Mouse (Mus musculus) small intestine, adult 2 months (tissue): Measurements from ENCODE around the gene Sdhc. TPM values are rescaled to one million over a fixed set of nuclear protein-coding genes. Genes with fewer than 3 reads are reported as not detected.

Experiments
- H3K27ac ChIP-seq: fragments of 200-500 bp; 2 replicates; pipeline ENCODE4 v1.5.1; 2012; ENCODE audit warnings: low read depth, low read length, control low read depth, inconsistent platforms; ENCODE audit not compliant: insufficient read depth
- H3K27me3 ChIP-seq: fragments of 200-500 bp; 2 replicates; pipeline ENCODE4 v1.6.1; 2012; ENCODE audit warnings: mild to moderate bottlenecking, moderate library complexity, low read length, inconsistent platforms; ENCODE audit not compliant: control insufficient read depth, insufficient read depth
- H3K36me3 ChIP-seq: fragments of 200-500 bp; 2 replicates; pipeline ENCODE4 v1.6.1; 2012; ENCODE audit warnings: mild to moderate bottlenecking, low read length, control low read depth, inconsistent platforms; ENCODE audit not compliant: control insufficient read depth, insufficient read depth
- H3K4me1 ChIP-seq: fragments of 200-500 bp; 2 replicates; pipeline ENCODE4 v1.6.1; 2012; ENCODE audit warnings: low read length, inconsistent platforms, mixed read lengths; ENCODE audit not compliant: control insufficient read depth, insufficient read depth, insufficient read length
- H3K4me3 ChIP-seq: fragments of 200-500 bp; 2 replicates; pipeline ENCODE4 v1.5.1; 2012; ENCODE audit warnings: low read depth, mild to moderate bottlenecking, control low read depth, inconsistent platforms, low read length, moderate library complexity
- CTCF ChIP-seq: fragments of 200-500 bp; IDR thresholded peaks from 2 replicates; pipeline ENCODE4 v1.5.1; 2012; ENCODE audit warnings: low read depth, mild to moderate bottlenecking, control low read depth, inconsistent platforms, low read length, moderate library complexity, mixed read lengths; ENCODE audit not compliant: insufficient replicate concordance, insufficient read length; ENCODE audit errors: extremely low read depth
- POLR2A ChIP-seq: fragments of 200-500 bp; IDR thresholded peaks from 2 replicates; pipeline ENCODE4 v1.6.1; 2012; ENCODE audit warnings: low read depth, mild to moderate bottlenecking, control low read depth, inconsistent platforms, low read length, moderate library complexity
- WGBS: fragments of 180-500 bp; shearing (Covaris S2); methylation state at CpG from one replicate; pipeline ENCODE4 v1.1.7; 2018; 5-methylcytosine and 5-hydroxymethylcytosine counted together
- polyA plus RNA-seq: library from polyadenylated mRNA; depleted of rRNA; stranded (reverse); fragments of >200 nt; gene quantifications from 2 replicates; pipeline ENCODE4 v1.2.3, GENCODE M21; 2012

Sdhc gene
- polyA plus RNA-seq, 1 experiment = 226 TPM

- 2% methylated on average over 24 of the region's 24 CpGs for WGBS
- no peaks in the 10 kb centered on the region for H3K27me3 ChIP-seq
- H3K4me1 ChIP-seq = peaks cover 5% of the 10 kb centered on the region; the same call in 1 of the 2 replicates
These were observed 36.5 kb downstream of the Sdhc start, which contains the start of gene Cfap126 for GRCm38 (mm10) chr1:171113873-171114299. TSS of gene Cfap126 (plus strand) at chr1:171113918.

DNA sequence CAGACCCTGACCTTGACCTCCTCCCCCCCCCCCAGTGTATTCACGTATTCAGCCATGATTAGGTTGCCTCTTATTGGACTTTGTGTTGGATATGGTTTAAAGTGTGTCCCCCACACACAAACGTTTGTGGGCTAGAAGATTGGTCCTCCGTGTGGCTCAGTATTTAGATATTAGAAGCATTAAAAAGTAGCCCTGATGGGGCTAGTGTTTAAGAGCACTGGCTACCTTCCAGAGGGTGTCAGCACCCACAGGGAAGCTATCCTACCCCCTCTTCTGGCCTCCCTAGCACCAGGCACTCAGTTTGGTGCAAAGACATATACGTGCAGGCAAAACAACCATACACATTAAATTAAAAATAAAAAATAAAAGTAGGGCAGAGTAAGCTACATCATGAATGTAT is 37.4 kb downstream of the Sdhc start:
- no peak overlapping the region for H3K4me3 ChIP-seq
- no peak for TF ChIP-seq POLR2A
- no peak for TF ChIP-seq CTCF
- peaks cover 5% of the 10 kb centered on the region; the same call in 1 of the 2 replicates for H3K4me1 ChIP-seq
- H3K27ac ChIP-seq = no peak overlapping the region
- H3K36me3 ChIP-seq = no peaks in the 10 kb centered on the region
- H3K27me3 ChIP-seq = no peaks in the 10 kb centered on the region
- 80% methylated on average over 4 of the region's 4 CpGs for WGBS

More at GRCm38 (mm10) chr1:171113873-171114299, 36.5 kb downstream of the Sdhc start, which contains the start of gene Cfap126:
- H3K4me3 ChIP-seq = peak within 1 kb of the TSS; percentile 75
- no peak for TF ChIP-seq CTCF
- TF ChIP-seq POLR2A = peak; percentile 61
- H3K36me3 ChIP-seq = no peaks in the 10 kb centered on the region
- H3K27ac ChIP-seq = peak within 1 kb of the TSS; percentile 85

- 2% methylated on average over 15 of the region's 15 CpGs for WGBS
- TF ChIP-seq CTCF = no peak
- TF ChIP-seq POLR2A = no peak
- Histone ChIP-seq H3K36me3 (no peaks in the 10 kb centered on the region), H3K27me3 (no peaks in the 10 kb centered on the region), H3K27ac (peak overlapping the region; percentile 72), H3K4me3 (peak overlapping the region; percentile 76), H3K4me1 (peaks cover 5% of the 10 kb centered on the region; the same call in 1 of the 2 replicates)
These were observed 38.4 kb downstream of the Sdhc start for GRCm38 (mm10) chr1:171111781-171112575.

DNA sequence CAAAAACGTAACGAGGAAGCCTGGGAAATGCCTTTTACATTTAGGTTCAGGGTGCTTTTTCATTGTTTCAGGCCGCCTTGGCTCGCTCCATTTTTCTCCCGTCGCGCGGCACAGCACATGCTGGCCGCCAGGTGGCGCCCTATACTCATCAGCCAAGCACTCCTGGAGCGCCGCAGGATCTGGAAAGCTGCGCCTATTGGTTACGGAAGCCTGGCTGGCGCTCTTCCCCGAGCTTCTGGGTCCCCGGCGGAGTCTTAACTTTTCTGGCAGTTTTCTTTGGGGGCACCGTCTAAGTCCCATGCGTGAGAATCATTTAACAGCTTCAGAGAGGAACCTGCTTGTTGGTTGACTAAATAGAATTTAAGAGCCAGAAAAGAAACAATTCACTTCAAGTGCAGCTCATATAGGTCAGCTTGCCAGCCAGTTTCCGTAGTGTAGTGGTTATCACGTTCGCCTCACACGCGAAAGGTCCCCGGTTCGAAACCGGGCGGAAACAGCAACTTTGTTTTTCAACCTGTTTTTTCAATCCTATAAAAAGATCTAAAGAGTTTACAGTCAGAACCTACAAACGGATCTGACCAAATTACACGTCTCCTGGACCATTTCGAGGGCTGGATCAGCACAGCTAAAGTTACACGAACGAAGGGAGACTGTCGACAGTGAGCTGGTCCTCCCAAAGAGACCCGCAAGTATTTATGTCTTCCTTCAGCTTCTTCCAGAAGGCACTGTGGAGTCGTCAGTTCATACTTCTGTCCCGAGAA is 39.2 kb downstream of the Sdhc start:
- TF ChIP-seq CTCF (peak; percentile 98), POLR2A (no peak)
- H3K27me3 ChIP-seq = no peaks in the 10 kb centered on the region

GRCm38 (mm10) chr1:171110659-171111019 is 39.8 kb downstream of the Sdhc start:
- 34% methylated on average over 15 of the region's 15 CpGs for WGBS
- H3K27me3 ChIP-seq = no peaks in the 10 kb centered on the region
- H3K36me3 ChIP-seq = no peaks in the 10 kb centered on the region
- peaks cover 5% of the 10 kb centered on the region; the same call in 1 of the 2 replicates for H3K4me1 ChIP-seq
- H3K27ac ChIP-seq = no peak overlapping the region
- peak overlapping the region; percentile 76; the same call in 1 of the 2 replicates for H3K4me3 ChIP-seq
- no peak for TF ChIP-seq POLR2A
- TF ChIP-seq CTCF = no peak

More for the DNA sequence above, 39.2 kb downstream of the Sdhc start:
- peaks cover 5% of the 10 kb centered on the region; the same call in 1 of the 2 replicates for H3K4me1 ChIP-seq
- WGBS = under 1% methylated on average over 38 of the region's 38 CpGs
- no peaks in the 10 kb centered on the region for H3K36me3 ChIP-seq
- peak overlapping the region; percentile 76 for H3K4me3 ChIP-seq
- peak overlapping the region; percentile 72 for H3K27ac ChIP-seq

DNA sequence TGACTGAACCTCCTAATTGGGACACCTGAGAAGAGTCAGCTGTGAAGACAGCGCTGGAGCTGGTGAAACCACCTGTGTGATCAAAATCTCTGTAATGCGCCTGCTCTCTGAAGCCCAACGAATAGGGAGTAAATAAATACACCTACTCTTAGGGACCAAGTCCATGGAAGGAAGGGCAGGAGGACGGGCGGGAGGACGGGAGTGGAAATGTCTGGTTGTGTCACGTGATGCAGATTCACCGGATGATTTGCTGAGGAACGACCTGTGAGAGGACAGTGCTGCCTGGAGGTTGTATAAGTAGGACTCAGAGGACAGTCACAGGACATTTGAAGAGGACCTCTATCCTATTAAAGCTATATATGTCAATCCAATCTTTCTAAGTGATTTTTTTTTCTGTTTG is 40.8 kb downstream of the Sdhc start:
- H3K4me1 ChIP-seq = peaks cover 5% of the 10 kb centered on the region; the same call in 1 of the 2 replicates
- H3K4me3 ChIP-seq = no peak overlapping the region
- no peaks in the 10 kb centered on the region for H3K36me3 ChIP-seq
- no peaks in the 10 kb centered on the region for H3K27me3 ChIP-seq
- TF ChIP-seq CTCF = no peak
- WGBS = 36% methylated on average over 9 of the region's 9 CpGs
- H3K27ac ChIP-seq = no peak overlapping the region

DNA sequence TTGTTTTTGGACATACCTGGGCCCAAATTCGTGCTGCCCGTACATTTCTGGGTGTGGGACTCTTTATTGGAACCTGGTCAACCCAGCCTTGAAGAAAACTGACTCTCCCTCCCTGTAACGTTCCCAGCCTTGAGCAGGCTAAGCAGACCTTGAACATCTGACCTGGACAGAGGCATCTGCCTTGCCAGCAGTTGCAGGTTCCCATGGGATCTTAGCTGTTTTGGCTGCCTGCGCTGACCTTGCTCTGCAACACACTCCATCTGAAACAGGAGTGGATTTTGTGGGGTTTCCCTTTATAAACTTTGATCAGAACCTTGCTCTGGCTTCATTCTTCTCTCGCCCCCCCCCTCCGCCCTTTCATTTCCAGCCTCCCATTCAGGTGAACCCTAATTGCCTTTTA is 45.2 kb downstream of the Sdhc start:
- Histone ChIP-seq H3K27me3 (no peaks in the 10 kb centered on the region), H3K27ac (no peak overlapping the region), H3K4me3 (no peak overlapping the region), H3K36me3 (no peaks in the 10 kb centered on the region), H3K4me1 (peaks cover 4% of the 10 kb centered on the region)
- no peak for TF ChIP-seq CTCF
- whole genome bisulfite sequencing = 70% methylated on average over 6 of the region's 6 CpGs
